Mouse (Mus musculus) induced T-regulatory cell, adult 2 months (primary cell): ENCODE data around the gene Ifi207.
A peak's percentile ranks its signal among the peaks of the same experiment; 100 is the strongest.
"Not testable (repeated sequence)": the region's sequence is repeated elsewhere in the genome, so short reads cannot be mapped to it uniquely, and the experiment has no call there.

ENCODE experiments used
- DNase-seq: peaks from one replicate; pipeline ENCODE4 v3.0.0-alpha.2; 2012; ENCODE audit warnings: low read depth

The Ifi207 gene

DNA sequence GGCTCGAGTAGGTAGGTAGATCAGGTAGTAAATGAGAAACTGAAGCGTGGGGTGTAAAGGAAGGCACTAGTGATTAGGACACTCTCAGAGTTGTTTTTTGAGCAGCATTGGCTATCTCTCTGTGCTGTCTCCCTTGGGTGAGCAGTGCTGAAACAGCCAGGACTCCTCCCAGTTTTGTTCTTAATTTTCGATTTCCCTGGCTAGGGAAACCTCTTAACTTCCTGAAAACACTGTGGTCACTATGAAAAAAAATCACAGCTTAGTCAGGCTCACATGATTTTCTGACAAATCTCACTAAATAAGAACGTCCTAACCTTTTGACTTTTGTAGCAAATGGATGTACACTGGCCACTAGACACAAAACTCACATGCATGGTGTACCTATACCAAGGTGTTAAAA lies at the start of gene Ifi207:
Ifi207 (minus strand) TSS at position 92 of the 400 bp plus-strand sequence.
- DNase-seq: no peak

DNA sequence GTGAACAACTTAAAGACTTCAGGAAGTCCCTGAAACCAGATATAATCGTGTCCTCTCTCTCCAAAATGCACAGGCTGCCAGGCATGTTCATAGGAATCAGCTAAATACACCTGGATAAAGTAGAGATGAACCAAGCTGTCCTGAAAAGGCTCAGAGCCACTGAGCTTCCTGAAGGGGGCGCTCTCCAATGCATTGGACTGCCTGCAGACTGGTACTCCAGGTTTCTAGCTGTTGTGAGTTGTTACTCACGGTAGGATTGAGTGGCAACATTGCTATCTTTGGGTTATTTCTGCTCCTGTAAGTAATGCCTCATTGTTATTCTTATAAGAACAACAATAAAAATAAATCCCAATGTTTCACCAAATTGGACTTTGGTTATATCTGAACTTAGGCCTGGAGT lies 31.9 kb upstream of the Ifi207 start:
- DNase-seq: not testable (repeated sequence)

DNA sequence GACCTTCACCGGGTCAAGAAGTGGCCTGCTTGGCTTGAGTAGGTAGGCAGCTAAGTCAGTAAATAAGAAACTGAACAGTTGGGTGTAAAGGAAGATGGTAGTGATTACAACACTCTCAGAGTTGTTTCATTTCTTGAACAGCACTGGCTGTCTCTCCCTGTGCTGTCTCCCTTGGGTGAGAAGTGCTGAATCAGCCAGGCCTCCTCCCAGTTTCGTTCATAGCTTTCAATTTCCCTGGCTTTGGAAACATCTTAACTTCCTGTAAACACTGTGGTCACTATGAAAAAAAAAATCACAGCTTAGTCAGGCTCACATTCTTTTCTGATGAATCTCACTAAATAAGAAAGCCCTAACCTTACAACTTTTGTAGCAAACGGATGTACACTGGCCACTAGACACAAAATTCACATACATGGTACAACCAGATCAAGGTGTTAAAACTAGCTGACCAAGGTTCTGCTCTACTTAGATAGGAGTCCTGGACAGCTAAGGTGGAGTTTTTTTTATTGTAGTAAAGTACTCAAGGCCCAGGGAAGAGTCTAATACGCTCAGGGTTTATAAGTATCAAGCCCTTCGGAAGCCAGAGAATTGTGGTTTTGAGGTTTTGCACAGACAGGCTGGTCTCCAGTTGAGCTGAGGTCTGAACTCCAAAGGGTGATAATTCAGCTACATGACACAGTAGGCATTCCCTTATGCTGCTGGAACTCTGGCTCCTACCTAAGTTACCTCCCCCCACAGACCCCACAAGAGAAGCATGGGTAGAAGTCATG lies 25.5 kb upstream of the Ifi207 start, which contains the start of gene Ifi204:
Ifi204 (minus strand) TSS at position 96 of the 770 bp plus-strand sequence.
- DNase-seq: peak; percentile 55

DNA sequence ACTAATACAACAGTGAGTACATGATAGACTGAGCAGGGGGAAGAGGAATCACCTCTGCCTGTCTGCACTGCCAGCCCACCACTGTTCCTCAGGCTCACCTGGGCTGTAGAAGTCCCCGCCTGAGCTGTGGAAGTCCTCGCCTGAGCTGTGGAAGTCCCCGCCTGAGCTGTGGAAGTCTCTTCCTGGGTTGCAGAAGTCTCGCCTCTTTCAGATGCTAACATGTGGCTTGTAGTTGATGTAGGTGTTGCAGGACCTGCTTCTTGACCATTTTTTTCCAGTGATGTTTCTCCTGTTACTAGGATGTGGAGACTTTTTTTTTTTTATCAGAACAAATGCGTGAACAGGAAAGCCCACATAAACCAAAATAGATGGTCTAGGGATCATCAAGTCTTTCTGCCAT lies 18.5 kb upstream of the Ifi207 start:
- DNase-seq: not testable (repeated sequence)

DNA sequence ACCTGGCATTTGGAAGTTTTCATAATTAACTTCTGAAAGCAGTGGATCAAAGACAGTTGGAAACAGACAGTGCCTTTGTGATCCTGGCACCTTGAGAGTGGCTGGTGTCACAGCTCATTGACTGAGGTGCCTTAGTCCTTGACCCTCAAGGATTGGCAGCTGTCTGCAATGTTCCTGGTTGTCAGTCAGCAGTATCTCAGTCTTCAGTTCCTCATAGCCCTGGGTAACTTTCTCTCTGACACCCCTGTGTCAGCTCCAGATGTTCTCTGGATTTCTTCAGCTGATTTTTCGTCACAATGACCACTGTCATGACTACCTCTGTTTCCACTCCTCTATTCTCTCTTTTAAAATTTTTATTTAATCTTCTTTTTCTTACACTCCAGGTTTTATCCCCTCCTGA lies 715 bp upstream of the Ifi207 start:
- DNase-seq: no peak

DNA sequence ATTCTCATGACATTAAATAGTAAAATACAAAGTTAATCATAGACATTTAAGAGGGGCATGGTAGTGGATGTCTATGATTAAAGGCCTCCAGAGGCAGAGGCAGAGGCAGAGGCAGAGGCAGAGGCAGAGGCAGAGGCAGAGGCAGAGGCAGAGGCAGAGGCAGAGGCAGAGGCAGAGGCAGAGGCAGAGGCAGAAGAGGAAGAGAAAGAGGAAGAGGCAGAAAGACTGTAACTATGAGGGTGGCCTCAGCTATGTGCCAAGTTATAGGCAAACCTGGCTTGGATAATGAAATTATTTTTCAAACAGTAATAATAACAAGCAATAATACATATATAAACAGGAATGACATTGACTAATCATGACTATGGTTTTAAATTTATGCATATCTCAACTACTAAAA lies 1.0 kb downstream of the Ifi207 start:
- no peak for DNase-seq

DNA sequence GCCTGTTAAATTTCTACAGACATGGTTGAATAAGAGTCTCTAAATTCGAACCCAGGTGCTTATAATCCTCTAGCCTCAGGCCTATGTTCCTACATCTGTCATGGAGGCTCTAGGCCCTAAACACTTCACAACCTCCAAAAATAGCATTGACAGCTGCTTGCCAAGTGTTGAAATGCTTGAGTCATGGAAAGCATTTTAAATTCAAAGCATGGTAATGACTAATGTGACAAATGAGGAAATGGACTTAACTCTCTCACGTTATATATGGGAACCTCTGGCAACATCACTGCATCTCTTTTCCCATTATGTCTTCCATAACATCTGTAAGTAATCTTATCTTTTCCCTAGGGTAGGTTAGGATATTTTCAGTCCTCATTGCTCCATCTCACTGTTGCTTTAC lies 4.6 kb downstream of the Ifi207 start:
- DNase-seq: no peak

DNA sequence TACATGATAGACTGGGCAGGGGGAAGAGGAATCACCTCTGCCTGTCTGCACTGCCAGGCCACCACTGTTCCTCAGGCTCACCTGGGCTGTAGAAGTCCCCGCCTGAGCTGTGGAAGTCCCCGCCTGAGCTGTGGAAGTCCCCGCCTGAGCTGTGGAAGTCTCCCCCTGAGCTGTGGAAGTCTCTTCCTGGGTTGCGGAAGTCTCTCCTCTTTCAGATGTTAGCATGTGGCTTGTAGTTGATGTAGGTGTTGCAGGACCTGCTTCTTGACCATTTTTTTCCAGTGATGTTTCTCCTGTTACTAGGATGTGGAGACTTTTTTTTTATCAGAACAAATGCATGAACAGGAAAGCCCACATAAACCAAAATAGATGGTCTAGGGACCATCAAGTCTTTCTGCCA lies 6.5 kb downstream of the Ifi207 start:
- peak; percentile 4 for DNase-seq

DNA sequence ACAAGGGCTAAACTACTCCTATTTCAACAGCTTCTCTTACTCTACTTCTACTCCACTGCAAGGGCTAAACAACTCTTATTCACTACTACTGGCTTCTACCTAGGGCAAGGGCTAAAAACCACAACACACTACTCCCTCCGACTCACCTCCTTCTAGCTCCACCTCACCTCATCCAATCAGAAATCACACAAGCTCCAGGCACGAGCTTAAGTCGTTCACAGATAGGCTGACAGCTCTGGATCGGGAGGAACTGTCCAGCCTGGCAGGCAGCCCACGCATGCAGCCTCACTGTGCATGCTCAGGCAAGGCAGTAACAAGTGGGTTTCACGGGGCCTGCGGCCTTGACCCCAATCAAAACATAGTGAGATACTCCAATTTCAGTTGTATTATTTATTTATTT lies 8.3 kb downstream of the Ifi207 start:
- no peak for DNase-seq

DNA sequence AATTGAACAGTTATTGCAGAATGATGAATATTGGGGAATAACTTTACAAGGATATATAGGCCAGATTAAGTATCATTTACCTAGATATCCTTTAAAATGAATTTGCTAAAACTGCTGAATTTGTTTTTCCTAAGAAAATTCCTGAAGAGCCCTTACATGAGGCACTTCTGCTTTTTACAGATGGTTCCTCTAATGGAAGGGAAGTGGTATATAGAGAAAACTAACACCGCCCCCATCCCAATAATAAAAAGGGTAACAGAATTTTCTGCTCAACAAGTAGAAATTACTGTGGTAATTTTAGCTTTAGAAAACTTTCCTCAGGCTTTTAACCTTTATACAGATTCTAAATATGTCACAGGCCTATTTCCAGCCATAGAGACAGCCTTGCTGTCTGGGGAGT lies 47.3 kb downstream of the Ifi207 start:
- no peak for DNase-seq

DNA sequence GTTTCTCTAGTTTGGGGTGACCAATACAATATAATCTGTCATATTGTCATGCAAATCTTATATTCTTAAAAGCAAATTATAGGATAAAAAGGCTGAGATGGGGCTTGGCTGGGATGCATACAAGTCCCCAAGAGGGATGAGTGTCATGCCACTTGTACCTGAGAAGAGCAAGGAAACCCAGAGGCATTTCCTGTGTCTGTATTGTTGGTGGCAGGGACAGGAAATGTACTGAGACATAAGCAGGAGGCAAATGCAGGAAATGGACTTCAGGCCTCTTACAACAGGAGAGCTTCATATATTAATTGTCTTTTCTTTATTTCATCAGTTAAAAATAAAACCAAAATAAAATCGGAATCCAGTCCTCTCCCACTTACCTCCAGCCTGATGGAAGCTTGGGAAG lies 62.9 kb downstream of the Ifi207 start:
- peak; percentile 37 for DNase-seq

DNA sequence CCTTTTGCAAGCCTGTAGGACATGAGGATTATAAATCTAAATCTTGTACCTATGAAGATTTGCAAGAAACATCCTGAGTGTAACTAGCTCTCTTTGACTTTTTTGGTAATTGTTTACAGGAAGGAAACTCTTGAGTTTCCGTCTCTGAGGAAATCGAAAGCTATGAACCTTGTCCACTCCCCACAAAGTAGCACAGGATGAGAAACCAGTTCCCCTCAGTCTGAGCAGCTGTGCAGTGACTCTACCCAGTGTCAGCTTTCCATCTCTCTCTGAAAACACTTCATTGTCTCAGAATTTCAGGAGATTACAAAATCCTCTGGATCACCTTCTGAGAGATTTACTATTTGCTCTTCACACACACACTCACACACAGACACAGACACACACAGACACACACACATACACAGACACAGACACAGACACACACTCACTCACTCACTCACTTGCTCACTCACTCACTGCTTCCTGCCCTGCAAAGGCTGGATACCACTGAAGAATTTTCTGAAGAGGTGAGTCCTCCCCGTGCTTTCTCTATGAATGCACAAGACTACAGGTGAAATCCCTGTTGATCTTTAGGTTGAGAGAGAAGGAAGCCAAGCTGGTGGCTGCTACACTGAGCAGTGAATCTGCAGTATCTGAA lies 68.0 kb downstream of the Ifi207 start, which contains the start of gene Ifi208:
Ifi208 (plus strand) TSS at position 218 of the 640 bp plus-strand sequence.
- DNase-seq: peak; percentile 47
